Mouse (Mus musculus) heart, embryonic 13.5 days (tissue): ENCODE measurements around the gene Ifitm10. TPM values are rescaled to one million over a fixed set of nuclear protein-coding genes. Genes with fewer than 3 reads are reported as not detected.

Experiments
- ATAC-seq: fragments of 200-750 bp; cut with Nextera tagmentation; 2 replicates; pipeline ENCODE4 v1.8.0; 2017; ENCODE audit warnings: moderate TSS enrichment; ENCODE audit not compliant: insufficient number of reproducible peaks, low FRiP score, low TSS enrichment; ENCODE audit errors: extremely low read depth
- H3K27ac ChIP-seq: fragments of 300-500 bp; sonication (generic); replicated peaks from 2 replicates; pipeline ENCODE4 v1.5.1; 2015; ENCODE audit warnings: moderate library complexity, mild to moderate bottlenecking, inconsistent platforms
- H3K27me3 ChIP-seq: fragments of 300-500 bp; sonication (generic); replicated peaks from 2 replicates; pipeline ENCODE4 v1.6.1; 2015; ENCODE audit warnings: mild to moderate bottlenecking, inconsistent platforms
- H3K36me3 ChIP-seq: fragments of 300-500 bp; sonication (generic); 2 replicates; pipeline ENCODE4 v1.6.1; 2015; ENCODE audit warnings: mild to moderate bottlenecking, inconsistent platforms
- H3K4me1 ChIP-seq: fragments of 300-500 bp; sonication (generic); 2 replicates; pipeline ENCODE4 v1.6.1; 2015; ENCODE audit warnings: inconsistent platforms
- H3K4me2 ChIP-seq: fragments of 300-500 bp; sonication (generic); 2 replicates; pipeline ENCODE4 v1.6.1; 2015; ENCODE audit warnings: inconsistent platforms, mild to moderate bottlenecking, moderate library complexity
- H3K4me3 ChIP-seq: fragments of 300-500 bp; sonication (generic); 2 replicates; pipeline ENCODE4 v1.5.1; 2015; ENCODE audit warnings: moderate library complexity, mild to moderate bottlenecking, inconsistent platforms
- H3K9ac ChIP-seq: fragments of 300-500 bp; sonication (generic); 2 replicates; pipeline ENCODE4 v1.6.1; 2015; ENCODE audit warnings: inconsistent platforms, mild to moderate bottlenecking, moderate library complexity
- H3K9me3 ChIP-seq: fragments of 300-500 bp; sonication (generic); 2 replicates; pipeline ENCODE4 v1.6.1; 2016; ENCODE audit warnings: inconsistent platforms
- WGBS: fragments of 180-500 bp; shearing (Covaris S2); methylation state at CpG from one replicate; pipeline ENCODE4 v1.1.7; 2015; ENCODE audit warnings: mixed read lengths; 5-methylcytosine and 5-hydroxymethylcytosine counted together
- polyA plus RNA-seq: library from polyadenylated mRNA; unstranded; fragments of >200 nt; fragmentation: Nextera tagmentation; extraction: Ambion mirVana; gene quantifications from 2 replicates; pipeline ENCODE4 v1.2.1, GENCODE M21; 2015

Gene Ifitm10
- polyA plus RNA-seq, 1 experiment from 2014 or later = 7.5 TPM

DNA sequence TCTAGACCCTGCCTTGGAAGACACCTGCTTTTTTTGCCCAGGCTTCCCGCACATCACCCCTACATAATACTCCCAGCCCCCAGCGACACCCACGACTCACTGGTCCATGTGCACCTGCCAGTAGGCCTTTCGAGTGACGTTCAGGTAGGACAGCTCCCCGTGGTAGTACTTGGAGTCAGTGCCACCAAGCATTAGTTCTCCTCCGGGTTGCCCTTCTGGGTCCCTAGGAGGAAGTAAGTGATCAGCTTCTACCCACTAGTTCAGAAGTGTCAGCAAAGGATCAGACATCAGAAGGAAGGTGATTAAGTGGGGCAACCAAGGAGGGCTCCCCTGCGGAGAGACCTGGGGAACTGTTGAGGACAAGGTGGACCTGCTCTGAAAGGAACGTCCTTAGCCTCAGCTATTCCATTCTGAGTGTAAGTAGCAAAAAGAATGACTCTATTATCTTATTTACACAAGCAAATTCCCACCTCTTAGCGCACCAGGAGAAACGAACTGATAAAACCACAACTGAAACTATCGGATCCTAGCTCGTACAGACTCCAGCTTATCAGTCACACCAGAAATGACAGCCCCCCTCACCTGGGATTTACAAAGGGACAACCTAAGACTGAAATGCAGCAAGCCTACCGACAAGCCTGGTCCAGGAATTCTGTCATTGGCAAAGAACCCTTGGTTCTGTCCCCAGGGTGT lies 3.8 kb upstream of the Ifitm10 start:
- no peak for ATAC-seq
- H3K4me3 ChIP-seq = peak overlapping the region; percentile 3; the same call in 1 of the 2 replicates
- H3K27ac ChIP-seq = no peak overlapping the region
- H3K27me3 ChIP-seq = peaks cover 9% of the 10 kb centered on the region
- peak overlapping the region; percentile 28 for H3K4me2 ChIP-seq
- H3K4me1 ChIP-seq = peaks cover 40% of the 10 kb centered on the region
- H3K9ac ChIP-seq = no peak overlapping the region
- H3K36me3 ChIP-seq = peaks cover 78% of the 10 kb centered on the region
- H3K9me3 ChIP-seq = no peaks in the 10 kb centered on the region
- 72% methylated on average over 14 of the region's 14 CpGs for WGBS

DNA sequence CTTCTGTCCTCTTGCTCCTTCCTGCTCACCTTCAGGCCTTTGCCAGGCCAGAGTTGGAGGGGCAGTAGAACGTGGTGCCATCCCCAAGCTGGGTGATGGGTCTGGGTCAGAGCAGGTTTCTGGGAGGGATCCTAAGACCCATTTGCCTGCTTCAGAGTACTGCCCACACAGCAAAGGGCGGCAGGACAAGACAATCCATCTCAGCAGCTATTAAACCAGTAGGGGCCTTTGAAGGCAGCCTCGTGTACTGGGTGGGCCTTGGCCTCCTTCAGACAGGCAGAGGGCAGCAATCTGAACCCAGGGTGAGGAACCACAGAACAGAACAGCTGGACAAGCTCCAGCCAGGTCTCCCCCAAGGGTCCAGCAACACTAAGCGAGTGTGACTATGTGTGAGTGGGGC lies 2.5 kb upstream of the Ifitm10 start:
- no peak overlapping the region for H3K4me2 ChIP-seq
- H3K27ac ChIP-seq = no peak overlapping the region
- H3K9ac ChIP-seq = peak overlapping the region; percentile 47; the same call in 1 of the 2 replicates
- ATAC-seq = no peak
- no peak overlapping the region for H3K4me3 ChIP-seq
- no peaks in the 10 kb centered on the region for H3K9me3 ChIP-seq
- peaks cover 65% of the 10 kb centered on the region for H3K36me3 ChIP-seq
- WGBS = 78% methylated on average over 4 of the region's 4 CpGs
- peaks cover 53% of the 10 kb centered on the region for H3K4me1 ChIP-seq
- peaks cover 20% of the 10 kb centered on the region for H3K27me3 ChIP-seq

DNA sequence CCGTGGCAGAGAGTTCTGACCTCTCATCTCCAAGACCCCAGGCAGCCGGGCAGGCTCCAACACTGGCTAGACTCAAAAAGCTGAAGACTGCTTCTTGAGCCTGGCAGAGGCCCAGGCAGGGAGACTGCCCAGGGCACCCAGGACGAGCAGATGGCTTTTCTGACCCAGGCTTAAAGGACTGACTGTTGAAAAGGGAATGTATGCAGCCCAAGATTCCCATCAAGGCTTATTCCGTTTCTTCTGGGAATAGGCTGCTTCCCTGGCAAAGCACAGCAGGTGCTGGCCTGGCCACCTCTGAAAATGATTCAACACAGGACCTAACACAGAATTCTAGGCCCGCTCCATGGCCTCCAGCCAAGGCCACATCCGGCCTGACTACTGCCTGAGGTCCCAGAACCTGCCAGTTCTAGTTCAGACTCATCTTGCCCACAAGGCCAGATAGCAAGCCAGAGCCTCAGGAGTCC lies 1.7 kb upstream of the Ifitm10 start:
- Histone ChIP-seq H3K9me3 (no peaks in the 10 kb centered on the region), H3K27me3 (peaks cover 28% of the 10 kb centered on the region), H3K4me1 (peaks cover 56% of the 10 kb centered on the region), H3K27ac (no peak overlapping the region; the same call in 1 of the 2 replicates), H3K36me3 (peaks cover 57% of the 10 kb centered on the region), H3K4me2 (no peak overlapping the region), H3K9ac (peak overlapping the region; percentile 24), H3K4me3 (no peak overlapping the region)
- 66% methylated on average over 6 of the region's 6 CpGs for WGBS
- ATAC-seq = no peak

DNA sequence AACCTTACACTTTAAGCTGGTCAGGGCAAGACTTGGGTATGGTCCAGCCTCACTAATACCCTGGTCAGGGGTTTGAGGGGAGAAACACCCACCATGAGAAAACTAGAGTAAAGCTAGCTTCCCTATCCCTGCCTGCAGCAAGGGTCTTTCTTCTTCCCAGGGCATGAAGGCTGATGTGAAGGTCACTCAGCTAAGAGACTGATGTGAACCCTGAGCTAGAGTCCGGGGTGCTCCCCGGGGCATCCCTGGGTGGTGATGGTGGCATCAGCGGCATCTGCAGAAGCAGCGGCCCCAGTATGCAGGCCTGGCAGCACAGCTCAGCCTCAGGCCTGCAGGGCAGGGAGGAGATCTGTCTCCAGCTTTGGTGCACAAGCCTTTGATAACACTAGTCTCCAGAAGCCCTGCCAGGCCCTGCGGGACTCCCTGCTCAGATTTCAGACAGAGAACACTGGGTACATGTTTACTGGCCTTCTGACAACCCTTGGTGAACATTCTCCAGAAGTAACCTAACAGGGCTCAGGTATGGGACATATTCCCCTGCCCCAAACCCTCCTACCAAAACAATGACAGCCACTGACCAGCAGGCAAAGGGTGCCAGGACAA lies 961 bp upstream of the Ifitm10 start:
- H3K4me2 ChIP-seq = no peak overlapping the region
- H3K4me3 ChIP-seq = no peak overlapping the region
- WGBS = 63% methylated on average over 5 of the region's 5 CpGs
- 0 out of 2 replicates have a peak overlapping the region, but pooled peaks have one; percentile 5 for H3K27ac ChIP-seq
- no peak for ATAC-seq
- H3K27me3 ChIP-seq = peaks cover 36% of the 10 kb centered on the region
- H3K4me1 ChIP-seq = peaks cover 59% of the 10 kb centered on the region
- H3K9me3 ChIP-seq = no peaks in the 10 kb centered on the region
- peak overlapping the region; percentile 37; the same call in 1 of the 2 replicates for H3K9ac ChIP-seq
- peaks cover 49% of the 10 kb centered on the region for H3K36me3 ChIP-seq

DNA sequence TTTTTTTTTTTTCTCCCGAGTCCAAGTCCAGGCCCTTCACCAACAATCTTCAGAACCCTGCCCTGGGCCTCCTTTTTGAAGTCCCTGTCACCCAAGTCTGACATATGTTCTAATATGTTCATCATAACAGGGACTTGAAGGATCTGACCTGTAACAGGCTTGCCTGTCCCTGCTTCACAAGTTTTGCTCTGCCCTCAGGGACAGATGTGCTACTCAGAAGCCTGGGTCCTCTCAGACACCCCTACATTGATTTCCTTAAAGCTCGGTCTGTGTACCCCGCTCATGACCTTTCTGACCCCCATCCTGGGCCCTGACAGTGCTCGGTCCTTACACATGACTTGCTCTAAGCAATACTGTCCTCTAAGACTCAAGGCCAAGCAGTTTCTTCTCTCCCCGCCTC lies 514 bp downstream of the Ifitm10 start:
- peak overlapping the region; percentile 97; the same call in 1 of the 2 replicates for H3K4me2 ChIP-seq
- H3K27me3 ChIP-seq = peaks cover 38% of the 10 kb centered on the region
- H3K9ac ChIP-seq = peak overlapping the region; percentile 10
- 86% methylated on average over 5 of the region's 5 CpGs for WGBS
- peaks cover 54% of the 10 kb centered on the region for H3K4me1 ChIP-seq
- H3K9me3 ChIP-seq = no peaks in the 10 kb centered on the region
- H3K4me3 ChIP-seq = 0 out of 2 replicates have a peak overlapping the region, but pooled peaks have one; percentile 1
- no peak overlapping the region for H3K27ac ChIP-seq
- ATAC-seq = no peak
- H3K36me3 ChIP-seq = peaks cover 35% of the 10 kb centered on the region

DNA sequence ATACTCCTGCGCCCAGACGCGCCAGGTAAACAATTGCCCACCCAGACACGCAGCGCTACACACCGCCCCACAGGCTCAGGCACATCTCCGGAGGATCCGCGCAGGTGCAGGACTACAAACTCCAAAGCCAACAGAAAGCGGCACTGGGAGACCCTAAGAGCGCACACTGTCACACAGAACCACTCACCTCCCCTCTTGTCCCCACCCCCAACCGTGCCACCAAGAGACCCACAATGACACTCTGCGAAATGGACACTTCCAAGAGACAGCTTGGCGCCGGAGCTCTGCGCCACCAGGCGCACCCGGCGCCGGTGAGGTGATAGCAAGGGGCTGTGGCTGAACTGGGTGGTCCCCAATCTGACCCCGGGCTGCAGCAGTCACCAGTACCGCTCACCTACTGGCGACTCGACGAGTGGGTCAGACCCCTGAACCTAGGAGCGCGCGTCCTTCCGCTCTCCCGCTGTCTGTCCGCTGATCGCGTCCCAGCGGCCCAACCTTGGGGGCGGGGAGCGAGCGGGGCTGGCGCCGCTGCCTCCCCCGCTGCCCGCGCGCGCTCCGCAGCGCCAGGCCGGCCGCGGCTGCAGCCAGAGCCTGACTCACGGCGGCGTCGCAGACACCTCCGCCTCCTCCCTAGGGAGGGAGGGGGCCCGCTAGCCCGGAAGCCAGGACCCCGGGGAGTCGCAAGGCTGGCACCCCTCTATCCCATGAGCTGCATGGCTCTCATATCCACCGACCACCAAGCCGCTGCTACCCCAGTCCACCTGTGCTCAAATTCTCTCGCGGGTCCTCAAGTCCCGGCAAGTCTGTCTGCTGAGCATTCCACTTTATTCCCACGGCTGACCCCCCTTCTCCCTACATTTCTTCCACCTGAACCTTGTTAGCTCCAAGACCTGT lies 1.5 kb downstream of the Ifitm10 start:
- WGBS = under 1% methylated on average over 63 of the region's 64 CpGs
- Histone ChIP-seq H3K4me3 (peak overlapping the region; percentile 64), H3K4me1 (peaks cover 54% of the 10 kb centered on the region), H3K27me3 (peaks cover 38% of the 10 kb centered on the region), H3K4me2 (peak overlapping the region; percentile 97), H3K27ac (0 out of 2 replicates have a peak overlapping the region, but pooled peaks have one; percentile 2), H3K36me3 (peaks cover 24% of the 10 kb centered on the region), H3K9me3 (no peaks in the 10 kb centered on the region), H3K9ac (peak overlapping the region; percentile 81)
- ATAC-seq = peak; percentile 16

DNA sequence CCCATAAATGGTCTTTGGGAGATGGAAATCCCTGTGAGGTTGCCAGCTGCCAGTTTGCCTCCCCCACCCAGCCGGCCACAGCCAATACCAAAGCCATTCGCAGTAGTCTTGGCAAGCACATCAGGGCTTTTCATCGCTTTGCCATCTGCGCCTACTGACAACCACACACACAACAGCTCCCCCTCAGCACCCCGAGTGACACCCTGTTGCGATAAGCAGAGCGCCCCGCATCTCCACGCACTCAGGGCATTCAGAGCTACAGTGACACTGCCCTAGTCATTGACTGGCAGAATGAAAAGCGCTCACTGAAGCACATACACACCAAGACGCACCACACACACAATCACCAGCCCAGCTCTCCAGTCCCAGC lies 2.2 kb downstream of the Ifitm10 start:
- H3K9ac ChIP-seq = peak overlapping the region; percentile 81
- 17% methylated on average over 11 of the region's 11 CpGs for WGBS
- no peak overlapping the region for H3K27ac ChIP-seq
- H3K27me3 ChIP-seq = peaks cover 41% of the 10 kb centered on the region
- H3K4me3 ChIP-seq = peak overlapping the region; percentile 64
- H3K4me2 ChIP-seq = peak overlapping the region; percentile 97
- peaks cover 54% of the 10 kb centered on the region for H3K4me1 ChIP-seq
- H3K9me3 ChIP-seq = no peaks in the 10 kb centered on the region
- peaks cover 18% of the 10 kb centered on the region for H3K36me3 ChIP-seq
- ATAC-seq = no peak

DNA sequence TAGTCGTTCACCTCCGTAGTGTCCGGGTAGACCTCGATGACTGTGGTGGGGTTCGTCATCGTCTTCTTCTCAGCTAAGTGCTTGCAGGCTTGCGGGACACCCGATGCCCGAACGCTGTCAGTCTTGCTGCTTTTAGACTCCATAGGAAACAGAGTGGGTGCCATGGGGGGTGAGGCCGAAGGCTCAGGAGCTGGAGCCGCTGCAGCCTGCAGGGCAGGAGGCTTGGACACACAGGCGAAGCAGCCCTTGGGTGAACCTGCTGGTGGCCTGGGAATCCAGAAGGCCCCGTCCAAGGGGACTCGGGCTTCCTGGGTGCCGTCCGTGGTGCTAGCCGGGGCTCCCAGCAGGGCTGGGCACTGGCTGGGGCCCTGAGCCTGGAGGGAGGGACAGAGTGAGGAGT lies 2.6 kb downstream of the Ifitm10 start:
- no peak overlapping the region for H3K27ac ChIP-seq
- peak overlapping the region; percentile 64 for H3K4me3 ChIP-seq
- peak overlapping the region; percentile 81; the same call in 1 of the 2 replicates for H3K9ac ChIP-seq
- 72% methylated on average over 18 of the region's 18 CpGs for WGBS
- peaks cover 14% of the 10 kb centered on the region for H3K36me3 ChIP-seq
- H3K9me3 ChIP-seq = no peaks in the 10 kb centered on the region
- H3K4me1 ChIP-seq = peaks cover 54% of the 10 kb centered on the region
- peak overlapping the region; percentile 97 for H3K4me2 ChIP-seq
- peaks cover 41% of the 10 kb centered on the region for H3K27me3 ChIP-seq
- ATAC-seq = no peak

DNA sequence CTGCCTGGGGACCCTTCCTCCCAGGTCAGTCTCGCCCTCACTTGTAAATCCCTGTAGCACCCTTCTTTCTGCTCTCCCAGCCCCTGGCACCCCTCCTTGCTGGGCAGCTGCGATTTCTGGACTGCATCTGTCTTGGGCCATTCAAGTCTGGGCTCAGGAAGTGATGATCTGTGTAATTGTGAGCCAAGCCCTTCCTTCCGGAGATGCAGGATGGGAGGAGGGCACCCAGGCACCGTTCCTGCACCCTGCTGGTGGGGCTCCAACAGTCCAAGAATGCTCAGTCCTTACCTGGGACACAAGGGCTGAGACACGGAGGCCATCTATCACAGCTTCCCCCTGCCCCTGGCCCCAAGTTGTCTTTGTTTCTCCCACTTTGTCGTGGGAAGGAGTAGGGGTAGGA lies 3.7 kb downstream of the Ifitm10 start:
- Histone ChIP-seq H3K36me3 (peaks cover 2% of the 10 kb centered on the region; the same call in 1 of the 2 replicates), H3K4me3 (peak overlapping the region; percentile 9; the same call in 1 of the 2 replicates), H3K4me1 (peaks cover 47% of the 10 kb centered on the region), H3K9me3 (no peaks in the 10 kb centered on the region), H3K27ac (no peak overlapping the region), H3K27me3 (peaks cover 41% of the 10 kb centered on the region), H3K4me2 (peak overlapping the region; percentile 97), H3K9ac (0 out of 2 replicates have a peak overlapping the region, but pooled peaks have one; percentile 28)
- 54% methylated on average over 6 of the region's 6 CpGs for WGBS
- no peak for ATAC-seq

DNA sequence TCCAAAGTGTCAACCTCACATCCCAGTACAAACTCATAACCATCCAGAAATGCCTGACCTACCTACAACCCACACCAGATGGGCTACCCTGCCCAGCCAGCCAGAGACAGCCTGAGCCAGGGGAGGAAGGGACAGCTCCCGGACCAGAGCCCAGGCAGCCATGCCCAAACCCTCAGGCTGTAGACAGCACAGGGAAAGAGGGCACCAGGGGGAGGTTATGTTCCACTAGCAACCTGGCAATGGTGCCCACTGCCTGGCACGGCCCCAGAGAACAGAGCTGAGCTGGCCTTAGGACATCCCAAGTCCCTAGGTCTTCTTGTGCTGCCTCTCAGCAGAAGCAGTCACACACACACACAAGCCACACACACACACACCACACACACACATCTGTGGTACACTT lies 4.7 kb downstream of the Ifitm10 start:
- ATAC-seq = no peak
- no peak overlapping the region for H3K4me2 ChIP-seq
- H3K9me3 ChIP-seq = no peaks in the 10 kb centered on the region
- H3K27ac ChIP-seq = no peak overlapping the region
- H3K9ac ChIP-seq = no peak overlapping the region
- peaks cover 41% of the 10 kb centered on the region for H3K27me3 ChIP-seq
- 67% methylated on average over 2 of the region's 2 CpGs for WGBS
- H3K4me1 ChIP-seq = peaks cover 37% of the 10 kb centered on the region
- H3K4me3 ChIP-seq = no peak overlapping the region
- H3K36me3 ChIP-seq = no peaks in the 10 kb centered on the region

DNA sequence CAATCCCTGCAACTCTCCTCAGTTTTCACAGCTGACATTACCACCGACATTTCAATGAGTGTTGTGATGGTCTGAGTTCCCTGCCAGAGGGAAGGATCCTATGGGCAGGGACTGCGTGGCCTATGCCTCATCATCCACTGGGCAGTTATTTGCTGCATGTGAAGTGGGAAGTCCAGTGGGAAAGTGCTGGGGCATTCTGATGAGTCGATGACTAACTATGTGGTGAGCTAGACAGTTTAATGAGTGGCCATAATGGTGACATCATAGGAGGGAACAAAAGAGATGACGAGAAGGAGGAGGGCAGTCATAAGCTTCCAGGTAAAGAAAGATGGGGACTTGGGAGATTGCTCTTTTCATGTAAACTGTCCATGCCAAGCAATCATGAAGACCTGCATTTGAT lies 10.4 kb downstream of the Ifitm10 start:
- H3K9ac ChIP-seq = no peak overlapping the region
- H3K9me3 ChIP-seq = no peaks in the 10 kb centered on the region
- no peaks in the 10 kb centered on the region for H3K36me3 ChIP-seq
- H3K4me2 ChIP-seq = no peak overlapping the region
- H3K27ac ChIP-seq = no peak overlapping the region
- no peaks in the 10 kb centered on the region; the same call in 1 of the 2 replicates for H3K4me1 ChIP-seq
- WGBS = 68% methylated on average over 4 of the region's 4 CpGs
- H3K27me3 ChIP-seq = 0 out of 2 replicates have a peak, but pooled peaks cover 3% of the 10 kb centered on the region
- H3K4me3 ChIP-seq = no peak overlapping the region
- ATAC-seq = no peak
